Comparison of ENCODE assay signal across 8 mouse cellular contexts in genomic region chr9:64926201-64926991, GRCm38 (mm10). TPM values are rescaled to one million over a fixed set of nuclear protein-coding genes. Genes with fewer than 3 reads are reported as not detected.
DNase-seq lines count a peak whose midpoint lies in the region; ATAC-seq and TF ChIP-seq lines count a peak whose summit lies in the region.

No protein-coding gene starts in this region.

- TF ChIP-seq CTCF in MEL (IDR thresholded peaks at IDR 0.05 in 2 of 3, conservative IDR thresholded peaks at IDR 0.05 in 1 of 3; ENCODE audit: control insufficient read depth in 1 of 3, insufficient read depth in 1 of 3, low read depth in 2 of 3, low read length in 3 of 3, poor library complexity in 1 of 3, severe bottlenecking in 1 of 3), result no peak
- 0 out of 2 replicates have a peak, but pooled peaks have one; percentile 5 for TF ChIP-seq CTCF in cortical plate, adult 2 months (IDR thresholded peaks at IDR 0.05; ENCODE audit: extremely low read depth, insufficient read depth, low read length)

- H3K36me3 ChIP-seq in MEL (ENCODE audit: control insufficient read depth in 1 of 2, insufficient read depth in 2 of 2, low read length in 2 of 2), result peaks cover 0 to under 1% of the 10 kb centered on the region in 2 experiments; a peak in 1 of 4 replicates
- H3K36me3 ChIP-seq in limb, embryonic 14.5 days (ENCODE audit: control insufficient read depth, insufficient read depth, low read length), result peaks cover under 1% of the 10 kb centered on the region; the same call in 1 of the 2 replicates

- H3K9me3 ChIP-seq in MEL (replicated peaks; ENCODE audit: insufficient read depth, low read length), result no peaks in the 10 kb centered on the region
- no peaks in the 10 kb centered on the region for H3K9me3 ChIP-seq in limb, embryonic 14.5 days (ENCODE audit: control insufficient read depth, low read length)

- no peak overlapping the region for H3K4me3 ChIP-seq in MEL (ENCODE audit: control insufficient read depth in 1 of 2, insufficient read depth in 1 of 2, low read depth in 2 of 2, low read length in 2 of 2)
- no peak overlapping the region for H3K4me3 ChIP-seq in cortical plate, adult 2 months (ENCODE audit: insufficient read depth, low read length)
- H3K4me3 ChIP-seq in limb, embryonic 14.5 days (replicated peaks; ENCODE audit: low read length), result no peak overlapping the region

- 64% methylated on average over 8 of the region's 8 CpGs for WGBS in limb, embryonic 14.5 days

- no peaks in the 10 kb centered on the region for H3K27me3 ChIP-seq in MEL (ENCODE audit: control insufficient read depth in 1 of 2, insufficient read depth in 2 of 2, low read length in 2 of 2)
- no peaks in the 10 kb centered on the region for H3K27me3 ChIP-seq in limb, embryonic 14.5 days (ENCODE audit: control insufficient read depth, insufficient read depth, low read length)

- H3K79me2 ChIP-seq in MEL (ENCODE audit: control insufficient read depth, insufficient read depth, low read length, poor library complexity), result no peaks in the 10 kb centered on the region

- peak; percentile 44; the same call in 1 of the 2 replicates for ATAC-seq in limb, embryonic 14.5 days (ENCODE audit: low FRiP score, low read depth)

- peak; percentile 30 for DNase-seq in gastrocnemius, adult 18-20 months (ENCODE audit: low spot score)
- no peak for DNase-seq in gastrocnemius, postnatal 25 days
- DNase-seq in MEL (ENCODE audit: low read depth, low spot score), result no peak
- DNase-seq in heart, postnatal 14 days, result peak; percentile 71 to 78
- DNase-seq in limb, embryonic 14.5 days (ENCODE audit: low spot score), result peak; percentile 76
- DNase-seq in telencephalon, adult 2 months (ENCODE audit: low read depth, low spot score), result peak; percentile 89
- no peak for DNase-seq in thymus, postnatal 25 days

- intact Hi-C loops in heart, postnatal 14 days (cut with DNase I), result no loop called here

- no peak overlapping the region for H3K9ac ChIP-seq in MEL (ENCODE audit: control insufficient read depth, low read depth, low read length, poor library complexity, severe bottlenecking)
- no peak overlapping the region for H3K9ac ChIP-seq in limb, embryonic 14.5 days (ENCODE audit: low read depth, low read length, severe bottlenecking)

- H3K4me2 ChIP-seq in limb, embryonic 14.5 days (replicated peaks; ENCODE audit: low read depth, low read length, severe bottlenecking), result no peak overlapping the region

- 0 out of 4 replicates have a peak, but pooled peaks cover 0 to 9% of the 10 kb centered on the region in 2 experiments for H3K4me1 ChIP-seq in MEL (ENCODE audit: control insufficient read depth in 1 of 2, insufficient read depth in 2 of 2, low read length in 2 of 2)
- H3K4me1 ChIP-seq in cortical plate, adult 2 months (ENCODE audit: control insufficient read depth, insufficient read depth, low read length), result peaks cover 5% of the 10 kb centered on the region
- H3K4me1 ChIP-seq in limb, embryonic 14.5 days (ENCODE audit: control insufficient read depth, insufficient read depth, low read length), result peaks cover 7% of the 10 kb centered on the region; the same call in 1 of the 2 replicates

- TF ChIP-seq EP300 in MEL (IDR thresholded peaks at IDR 0.05; ENCODE audit: low read depth in 1 of 2, low read length in 2 of 2), result no peak

- no peak for TF ChIP-seq RAD21 in MEL (IDR thresholded peaks at IDR 0.05; ENCODE audit: low read depth, low read length)

- no peak for TF ChIP-seq POLR2A in MEL (IDR thresholded peaks at IDR 0.05; ENCODE audit: control insufficient read depth in 1 of 2, insufficient read depth in 1 of 2, low read depth in 1 of 2, low read length in 2 of 2, poor library complexity in 1 of 2)
- TF ChIP-seq POLR2A in cortical plate, adult 2 months (IDR thresholded peaks at IDR 0.05; ENCODE audit: extremely low read depth, insufficient read depth, low read length), result no peak
- TF ChIP-seq POLR2A in limb, embryonic 14.5 days (IDR thresholded peaks at IDR 0.05; ENCODE audit: borderline replicate concordance, extremely low read depth, insufficient read depth, insufficient read length), result no peak

- no peak overlapping the region for H3K27ac ChIP-seq in MEL (ENCODE audit: control insufficient read depth, low read depth, low read length)
- H3K27ac ChIP-seq in cortical plate, adult 2 months (ENCODE audit: insufficient read depth, low read length), result peak overlapping the region; percentile 24; the same call in 1 of the 2 replicates
- H3K27ac ChIP-seq in limb, embryonic 14.5 days (replicated peaks; ENCODE audit: low read depth, low read length), result no peak overlapping the region

TF ChIP-seq in MEL, 35 proteins besides CTCF, POLR2A, EP300 and RAD21:
- TF ChIP-seq GATA1 (IDR thresholded peaks at IDR 0.05; ENCODE audit: low read depth, low read length) (no peak), MYB (IDR thresholded peaks at IDR 0.05; ENCODE audit: low read depth, low read length) (no peak), JUND (IDR thresholded peaks at IDR 0.05; ENCODE audit: low read depth, low read length) (no peak), NRF1 (IDR thresholded peaks at IDR 0.05; ENCODE audit: insufficient read depth, low read depth, low read length, poor library complexity, severe bottlenecking) (no peak), MYC (IDR thresholded peaks at IDR 0.05; ENCODE audit: low read depth, low read length) (no peak), MAX (IDR thresholded peaks at IDR 0.05; ENCODE audit: low read length) (no peak), POLR2AphosphoS2 (IDR thresholded peaks at IDR 0.05; ENCODE audit: low read length) (peak; percentile 15; the same call in 1 of the 2 replicates), UBTF (IDR thresholded peaks at IDR 0.05; ENCODE audit: borderline replicate concordance, insufficient read depth, low read depth, low read length) (no peak), MAFK (IDR thresholded peaks at IDR 0.05; ENCODE audit: borderline replicate concordance, low read depth, low read length) (0 out of 2 replicates have a peak, but pooled peaks have one; percentile 5), ZNF384 (IDR thresholded peaks at IDR 0.05; ENCODE audit: low read depth, low read length) (no peak), BHLHE40 (IDR thresholded peaks at IDR 0.05; ENCODE audit: borderline replicate concordance, low read depth, low read length) (no peak), USF2 (IDR thresholded peaks at IDR 0.05; ENCODE audit: borderline replicate concordance in 1 of 2, insufficient read depth in 1 of 2, low read depth in 1 of 2, low read length in 2 of 2) (no peak), TBP (IDR thresholded peaks at IDR 0.05; ENCODE audit: low read depth, low read length) (no peak), SIN3A (IDR thresholded peaks at IDR 0.05; ENCODE audit: low read length) (no peak)

RNA-seq across cellular contexts. Expression of gene Slc24a1, which starts 25.0 kb away (rescaled TPM):
- under 1 TPM in 1 of 2 experiments, not detected in 1; 0.05 TPM for total RNA-seq in gastrocnemius, adult 18-20 months (2021)
- not detected for total RNA-seq in gastrocnemius, postnatal 25 days (2021)
- not detected in 2 replicates for total RNA-seq in MEL (2012; rRNA removed)
- under 1 TPM in 1 of 2 experiments, not detected in 1; 0.07 TPM for polyA plus RNA-seq in MEL (2012; ENCODE audit: insufficient read depth in 1 of 2, insufficient read length in 2 of 2, low read depth in 1 of 2, low replicate concordance in 2 of 2, missing spikeins in 1 of 2)
- 0.04 and 0.06 TPM in 2 replicates for polyA plus RNA-seq in cortical plate, adult 2 months (2012; rRNA removed)
- total RNA-seq in heart, postnatal 14 days (2021), result under 1 TPM; 0.14 to 0.15 TPM
- 0.06 and 0.08 TPM in 2 replicates for polyA plus RNA-seq in limb, embryonic 14.5 days (2012; rRNA removed)
- polyA plus RNA-seq in limb, embryonic 14.5 days (2014; fragmentation: Nextera tagmentation; extraction: Ambion mirVana), result 0.03 TPM in 1 of 2 replicates, not detected in the other

RNA-seq across cellular contexts. Expression of gene Ints14, which starts 34.3 kb away (rescaled TPM):
- 10 to 100 TPM; 14.3 to 14.6 TPM for total RNA-seq in gastrocnemius, adult 18-20 months (2021)
- total RNA-seq in gastrocnemius, postnatal 25 days (2021), result 10 to 100 TPM; 15.3 to 17.8 TPM
- 35.9 and 37.9 TPM in 2 replicates for total RNA-seq in MEL (2012; rRNA removed)
- 10 to 100 TPM in 1 of 2 experiments, not detected in 1; 54.1 TPM for polyA plus RNA-seq in MEL (2012; ENCODE audit: insufficient read depth in 1 of 2, insufficient read length in 2 of 2, low read depth in 1 of 2, low replicate concordance in 2 of 2, missing spikeins in 1 of 2)
- 18.6 and 19.1 TPM in 2 replicates for polyA plus RNA-seq in cortical plate, adult 2 months (2012; rRNA removed)
- 10 to 100 TPM; 17.8 to 19.4 TPM for total RNA-seq in heart, postnatal 14 days (2021)
- polyA plus RNA-seq in limb, embryonic 14.5 days (2012; rRNA removed), result 37.0 and 38.1 TPM in 2 replicates
- polyA plus RNA-seq in limb, embryonic 14.5 days (2014; fragmentation: Nextera tagmentation; extraction: Ambion mirVana), result 50.4 and 50.5 TPM in 2 replicates

Comparison
In these comparisons a context has a peak if more than half of its experiments do, and no peak if none do; other contexts are left out.
1. DNase-seq: peak in gastrocnemius, adult 18-20 months (single experiment), heart, postnatal 14 days (2 of 2), limb, embryonic 14.5 days (single experiment) and telencephalon, adult 2 months (single experiment); none in gastrocnemius, postnatal 25 days (single experiment), MEL (single experiment) and thymus, postnatal 25 days (single experiment).